Mouse (Mus musculus) liver (tissue): ENCODE data around the gene Vwa2.

Experiments
- DNase-seq: peaks from one replicate; pipeline ENCODE4 v3.0.0-alpha.2; 2020; ENCODE audit warnings: mixed read lengths

Gene Vwa2

DNA sequence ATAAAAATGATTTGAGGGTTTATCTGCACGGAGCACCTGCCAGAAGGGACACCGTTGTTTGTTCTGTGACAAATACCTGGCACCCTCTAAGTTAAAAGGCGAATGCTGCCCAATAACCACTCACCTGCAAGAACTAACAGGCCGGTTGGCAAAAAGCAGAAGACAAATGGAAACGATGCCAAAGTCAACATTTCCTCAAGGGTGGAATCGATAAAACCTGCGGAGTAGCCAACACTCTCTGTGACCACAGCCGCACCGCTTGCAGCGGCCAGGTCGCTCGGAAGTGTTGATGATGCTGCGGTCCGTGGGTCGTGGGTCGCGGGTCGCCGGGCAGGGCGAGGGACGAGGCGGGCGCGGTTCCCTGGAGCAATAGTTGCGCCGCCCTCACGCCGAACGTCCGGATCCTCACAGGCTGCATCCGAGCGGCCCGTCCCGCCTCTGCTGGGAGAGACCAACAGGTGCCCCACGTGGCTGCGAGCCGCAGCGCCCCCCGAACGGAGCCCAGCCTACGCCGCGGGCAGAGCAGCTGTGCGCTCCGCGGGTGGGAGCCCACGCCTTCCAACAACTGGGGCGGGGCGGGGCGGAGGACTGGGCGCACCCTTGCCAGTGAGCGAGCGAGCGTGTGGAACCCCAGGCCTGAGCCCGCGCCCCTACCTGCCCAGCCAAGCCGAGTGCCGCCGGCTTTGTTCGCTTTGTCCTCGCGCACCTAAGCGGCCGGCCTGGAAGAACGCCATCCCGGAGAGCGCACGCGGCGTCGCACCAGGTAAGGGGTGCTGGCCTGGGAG lies at the start of gene Vwa2:
Gene Vwa2, plus strand, starts transcription at position 434 of the 785 bp plus-strand sequence.
- peak; percentile 10 for DNase-seq

DNA sequence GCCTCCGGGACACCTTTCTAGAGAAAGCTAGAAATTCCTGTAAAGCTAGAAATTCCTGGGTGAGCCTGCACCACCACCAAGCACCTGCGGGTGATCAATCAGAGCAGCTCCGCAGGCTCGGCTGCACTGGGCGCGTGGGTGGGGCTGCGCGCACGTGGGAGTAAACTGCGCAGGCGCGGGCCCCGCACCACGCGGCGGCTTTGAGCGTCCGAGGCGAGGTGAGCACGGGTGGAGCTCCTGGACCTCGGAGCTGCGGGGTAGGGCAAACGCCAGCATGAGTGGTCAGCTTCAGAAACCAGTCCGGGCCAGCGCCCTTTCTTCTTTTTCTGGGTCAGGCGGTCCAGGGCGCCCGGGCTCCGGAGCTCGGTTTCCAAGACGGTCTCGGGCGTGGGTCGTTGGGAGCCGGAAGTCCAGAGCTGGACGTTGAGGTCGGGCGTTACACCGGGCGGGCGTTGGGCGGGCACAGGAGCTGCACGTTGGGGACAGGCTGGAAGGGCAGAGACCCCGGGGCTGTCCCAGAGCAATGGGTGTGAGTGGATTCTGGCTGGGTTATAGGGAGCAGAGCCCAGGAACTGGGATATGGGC lies 47.9 kb upstream of the Vwa2 start, which contains the start of gene Tdrd1:
Gene Tdrd1, plus strand, starts transcription at position 163 of the 585 bp plus-strand sequence.
- no peak for DNase-seq

DNA sequence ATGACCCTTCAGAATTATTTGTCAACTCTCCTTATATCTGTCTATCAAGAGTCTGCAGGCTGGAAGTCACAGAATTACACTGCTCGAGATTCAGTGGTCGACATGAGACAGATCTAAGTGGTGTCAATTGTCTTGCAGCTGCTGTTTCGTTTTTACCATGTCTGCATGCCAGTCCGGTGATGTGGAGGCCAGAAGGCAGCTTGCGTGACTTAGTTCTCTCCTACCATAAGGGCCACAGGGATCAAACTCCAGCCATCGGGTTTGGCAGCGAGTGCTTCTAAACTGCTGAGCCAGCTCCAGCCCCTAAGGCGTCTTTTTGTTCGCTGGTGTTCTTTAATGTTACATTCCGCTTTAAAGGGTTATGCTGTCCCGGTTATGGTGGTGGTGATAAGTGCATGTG lies 45.7 kb upstream of the Vwa2 start:
- no peak for DNase-seq

DNA sequence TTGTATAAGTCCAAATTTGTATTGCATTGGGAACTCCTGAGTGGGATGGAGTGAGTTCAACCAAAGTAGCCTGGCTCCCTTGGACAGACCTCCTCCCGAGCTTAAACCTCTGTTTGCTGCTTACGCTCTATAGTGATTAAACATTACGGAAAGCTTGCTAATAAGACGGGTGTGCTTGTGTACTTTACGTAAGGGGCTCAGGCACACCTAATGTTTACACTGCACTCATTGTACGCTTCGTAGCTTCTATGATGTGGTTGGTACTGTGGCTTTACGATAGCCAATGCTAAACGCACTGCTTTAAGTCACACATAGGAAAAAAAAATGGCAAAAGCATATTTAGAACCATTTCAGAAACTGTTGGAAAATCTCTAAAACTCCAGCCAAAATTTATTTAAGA lies 44.8 kb upstream of the Vwa2 start:
- no peak for DNase-seq

DNA sequence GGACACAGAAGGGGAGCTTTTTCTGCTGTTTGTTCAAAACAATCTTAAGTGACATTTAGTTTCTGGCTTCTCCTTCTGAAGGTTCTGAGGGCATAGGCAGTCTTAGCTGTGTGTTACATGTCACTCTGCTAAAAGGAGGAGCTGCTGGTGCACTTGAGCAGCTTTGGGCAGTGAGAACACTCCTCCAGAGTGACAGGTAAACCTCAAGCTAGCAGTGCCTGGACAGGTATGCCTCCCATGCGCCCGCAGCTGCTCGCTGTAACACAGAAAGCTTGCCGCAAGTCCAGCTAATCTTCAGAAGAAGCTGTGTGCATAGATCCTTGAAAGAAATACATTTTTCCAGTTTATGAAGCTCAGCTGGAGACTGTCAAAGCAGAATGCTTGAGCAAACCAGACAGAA lies 43.9 kb upstream of the Vwa2 start:
- DNase-seq, result no peak

DNA sequence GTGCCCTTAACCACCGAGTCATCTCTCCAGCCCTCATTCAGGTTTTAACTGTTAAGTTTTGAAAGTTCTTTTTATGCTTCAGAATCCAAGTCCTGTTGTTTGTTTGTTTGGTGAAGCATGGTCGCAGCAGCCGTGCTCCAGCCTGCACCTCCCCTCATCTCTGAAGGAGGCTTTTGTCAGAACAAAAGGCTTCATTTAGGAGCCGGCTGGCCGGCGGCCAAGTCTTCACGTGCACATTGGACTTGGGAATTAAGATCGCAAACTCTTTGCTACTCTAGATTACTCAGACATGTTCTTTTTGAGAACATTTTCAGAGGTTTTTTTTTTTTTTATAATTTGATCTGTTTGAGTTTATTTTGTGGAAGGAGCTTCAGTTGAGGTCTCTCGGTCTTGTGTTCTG lies 38.7 kb upstream of the Vwa2 start:
- no peak for DNase-seq

DNA sequence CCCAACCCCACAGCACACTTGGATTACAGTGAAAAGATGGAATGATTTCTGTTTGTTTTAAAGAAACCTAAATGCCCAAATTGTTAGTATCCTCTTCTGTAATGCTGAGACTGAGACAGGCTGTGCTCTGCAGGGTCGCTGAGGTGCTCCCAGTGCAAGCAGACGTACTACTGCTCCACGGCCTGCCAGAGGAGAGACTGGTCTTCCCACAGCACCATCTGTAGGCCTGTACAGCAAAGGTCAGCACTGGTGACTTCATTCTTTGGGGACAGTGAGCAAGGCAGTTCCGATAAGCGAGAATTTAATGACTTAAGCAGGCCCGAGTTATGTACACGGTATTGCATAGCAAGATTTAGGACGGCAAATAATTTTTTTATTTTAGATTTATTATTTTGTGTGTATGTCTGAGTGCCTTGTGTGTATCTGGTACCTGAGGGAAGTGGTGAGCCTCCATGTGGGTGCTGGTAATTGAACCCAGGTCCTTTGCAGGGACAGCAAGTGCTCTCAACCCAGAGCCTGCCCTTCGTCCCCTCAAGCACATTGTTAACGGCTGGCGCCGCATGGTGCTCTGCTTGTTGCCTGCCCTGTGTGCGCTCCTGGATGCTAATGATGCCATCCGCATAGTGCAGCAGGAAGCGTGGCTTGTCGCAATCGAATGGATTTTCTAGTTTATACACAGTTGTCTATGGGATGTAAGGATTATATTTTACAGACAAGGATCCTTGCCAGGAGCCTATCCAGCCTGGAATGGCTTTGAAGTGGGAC lies 34.9 kb upstream of the Vwa2 start:
- DNase-seq, result no peak

DNA sequence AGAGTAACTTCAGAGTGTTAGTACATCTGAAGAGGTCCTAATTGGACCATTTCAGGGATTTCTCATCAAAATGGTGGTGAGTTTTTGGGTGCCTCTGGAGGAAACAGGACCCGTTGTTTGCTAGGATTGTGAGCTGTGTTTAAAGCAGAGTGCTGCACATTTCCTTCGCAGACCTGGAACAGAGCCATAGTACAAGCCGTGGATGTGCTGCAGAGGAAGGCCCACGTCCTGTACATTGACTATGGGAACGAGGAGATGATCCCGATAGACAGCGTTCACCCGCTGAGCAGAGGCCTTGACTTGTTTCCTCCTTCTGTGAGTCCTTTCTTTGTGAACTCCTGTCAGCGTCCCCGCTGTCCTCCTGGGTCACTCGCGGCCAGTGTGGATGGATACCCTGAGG lies 31.1 kb upstream of the Vwa2 start:
- DNase-seq, result no peak

DNA sequence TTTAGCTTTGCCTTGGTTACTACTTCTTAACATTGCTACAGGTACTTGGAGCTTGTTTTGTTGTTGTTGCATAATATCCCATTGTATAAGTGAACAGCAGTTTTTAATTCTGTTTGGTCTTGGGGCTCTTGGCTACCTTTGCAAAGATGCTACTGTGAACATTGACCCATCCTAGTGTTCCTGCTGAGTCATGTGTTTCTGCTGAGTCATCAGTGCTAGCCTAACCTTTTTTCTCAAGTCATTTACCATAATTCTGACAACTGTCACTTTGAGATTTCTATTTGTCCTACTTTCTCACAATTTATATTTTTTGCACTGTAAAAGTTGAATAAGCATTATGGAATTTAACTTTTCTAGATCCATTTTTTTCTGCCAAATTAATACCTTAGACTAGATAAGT lies 21.5 kb upstream of the Vwa2 start:
- DNase-seq, result no peak

DNA sequence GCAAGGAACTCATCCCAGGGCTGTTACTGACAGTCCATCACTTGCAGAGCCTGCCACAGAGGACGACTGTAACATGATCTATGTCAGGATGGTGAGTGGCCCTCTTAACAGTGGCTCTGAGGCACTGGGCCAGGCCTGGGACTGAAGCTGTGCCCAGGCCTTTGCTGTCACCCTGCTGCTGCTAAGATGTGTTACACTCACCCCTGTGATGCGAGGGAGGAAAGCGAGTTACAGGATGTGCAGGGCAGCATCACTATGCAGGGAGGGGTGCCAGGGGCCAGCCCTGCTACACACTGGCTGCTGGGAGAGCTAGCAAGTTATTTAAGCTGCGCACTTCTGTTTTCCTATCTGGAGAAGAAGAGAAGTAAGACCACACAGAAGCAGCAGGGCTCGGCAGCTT lies 17.6 kb upstream of the Vwa2 start:
- no peak for DNase-seq

DNA sequence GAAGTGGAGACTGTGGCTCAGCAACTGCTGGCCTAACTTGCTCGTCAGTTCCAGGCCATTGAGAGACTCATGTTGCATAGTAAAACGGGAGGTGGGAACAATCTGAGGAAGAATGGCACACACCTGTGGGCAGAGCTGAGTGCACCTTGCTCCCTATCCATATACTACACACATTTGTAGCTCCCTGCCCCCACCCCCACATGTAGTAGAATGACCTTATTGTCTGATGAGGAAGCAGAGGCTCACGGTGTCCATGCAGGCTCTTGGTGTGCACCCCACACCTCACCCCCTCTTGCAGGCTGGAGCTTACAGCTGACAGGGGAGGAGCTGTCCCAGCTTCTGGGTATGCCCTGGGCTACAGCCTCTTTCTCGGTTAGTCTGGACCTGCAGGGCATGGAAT lies 6.3 kb upstream of the Vwa2 start:
- DNase-seq, result no peak

DNA sequence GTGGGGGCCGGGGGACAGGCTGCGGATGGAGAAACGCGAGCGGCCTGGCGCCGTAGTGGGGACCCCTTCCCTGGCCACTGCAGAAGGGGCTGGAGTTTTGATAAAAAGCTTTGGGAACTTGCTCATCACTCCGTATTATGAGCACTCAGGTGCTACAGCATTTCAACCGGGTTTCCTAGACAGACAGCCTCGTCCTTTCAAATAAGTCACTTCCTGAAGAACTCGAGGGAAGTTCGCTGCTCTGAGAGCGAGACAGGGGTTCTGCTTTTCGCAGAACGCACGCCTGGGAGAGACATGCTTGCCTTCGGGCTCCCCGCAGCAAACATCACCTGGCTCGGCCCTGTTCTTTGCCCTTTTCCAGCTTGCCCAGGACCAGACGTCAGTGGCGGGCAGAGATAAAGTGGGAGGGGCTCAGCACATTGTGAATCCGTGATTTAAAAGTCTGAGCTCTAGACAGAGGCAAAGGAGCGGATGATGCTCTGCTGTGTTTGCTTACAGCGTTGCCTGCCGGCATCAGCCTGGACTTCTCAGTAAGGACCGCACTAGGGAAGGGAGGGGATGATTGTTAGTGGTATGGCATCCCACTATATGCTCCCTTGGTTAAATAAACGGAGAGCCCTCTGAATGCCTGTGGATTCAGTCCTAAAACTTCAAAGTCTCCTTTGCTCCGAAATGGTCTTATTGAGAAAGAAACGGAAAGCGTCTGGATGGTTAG lies 709 bp downstream of the Vwa2 start:
- no peak for DNase-seq

DNA sequence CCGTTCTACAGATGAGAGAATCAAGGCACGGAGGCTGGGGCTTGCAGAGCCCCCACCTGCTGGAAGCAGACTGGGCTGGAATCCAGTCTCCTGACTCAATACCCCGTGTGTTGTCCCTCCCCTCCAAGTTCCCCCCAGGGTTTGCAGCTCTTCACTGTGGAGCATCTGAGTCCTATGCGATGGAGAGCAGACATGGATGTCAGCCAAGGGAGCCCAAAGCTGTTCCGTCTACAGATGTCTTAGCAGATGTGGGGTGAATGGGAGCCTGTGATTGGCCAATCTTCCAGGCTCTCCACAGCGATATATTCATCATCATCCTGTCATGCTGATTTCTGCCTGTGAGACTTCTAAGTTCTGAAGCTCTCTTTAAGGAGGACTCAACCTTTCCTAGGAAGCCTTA lies 3.3 kb downstream of the Vwa2 start:
- no peak for DNase-seq

DNA sequence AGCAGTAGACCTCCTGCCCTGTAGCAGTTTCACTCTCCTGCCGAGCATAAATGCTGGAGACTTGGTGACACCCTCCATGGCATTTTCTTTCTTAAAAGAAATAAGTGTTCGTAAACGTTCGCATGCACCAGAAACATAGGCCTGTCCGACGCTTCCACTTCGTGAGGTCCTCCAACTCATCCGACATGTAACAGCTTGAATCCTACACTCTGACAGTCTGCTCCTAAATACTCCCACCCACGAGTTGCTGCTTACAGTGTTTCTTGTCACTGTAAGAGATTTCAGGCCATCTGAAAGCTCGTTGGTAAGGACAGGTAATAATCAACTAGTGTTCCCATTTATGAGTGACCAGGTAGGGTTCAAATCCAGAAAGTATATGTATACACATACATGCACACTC lies 13.8 kb downstream of the Vwa2 start:
- DNase-seq, result no peak

DNA sequence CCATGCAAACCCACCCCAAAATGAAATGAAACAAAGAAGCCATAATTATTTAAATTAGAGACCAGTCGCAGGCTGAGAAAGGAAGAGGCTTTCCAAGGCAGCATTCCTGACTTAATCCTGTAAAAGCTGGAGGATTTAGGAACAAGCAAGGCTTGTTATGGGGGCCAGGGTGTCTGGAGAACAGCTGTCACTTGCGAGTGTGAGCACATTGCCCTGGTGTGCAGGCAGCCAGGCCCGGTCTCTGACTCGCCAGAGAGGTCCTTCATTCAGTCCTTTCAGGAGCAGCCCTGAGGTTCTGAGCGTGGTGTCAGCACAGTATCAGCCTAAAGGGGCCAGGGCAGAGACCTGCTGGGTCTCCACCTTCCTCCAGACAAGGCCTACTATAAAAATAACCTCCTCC lies 14.6 kb downstream of the Vwa2 start:
- DNase-seq, result no peak

DNA sequence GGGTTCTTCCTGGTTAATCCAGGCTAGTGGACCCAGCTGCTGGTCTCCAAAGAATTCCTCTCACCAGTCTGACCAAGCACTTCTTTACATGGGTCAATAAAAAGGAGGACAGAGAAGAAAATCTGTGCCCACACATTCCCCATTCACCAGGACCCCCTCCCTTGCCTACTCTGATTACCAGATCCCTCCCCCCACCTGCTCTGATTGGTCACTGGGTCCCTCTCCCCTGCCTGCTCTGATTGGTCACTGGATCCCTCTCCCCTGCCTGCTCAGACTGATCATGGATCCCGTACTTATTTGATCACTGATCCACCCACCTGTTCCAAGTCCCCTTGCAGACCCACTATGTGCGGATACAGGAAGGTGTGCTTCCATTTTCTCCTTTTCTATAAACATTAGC lies 17.4 kb downstream of the Vwa2 start:
- DNase-seq, result no peak

DNA sequence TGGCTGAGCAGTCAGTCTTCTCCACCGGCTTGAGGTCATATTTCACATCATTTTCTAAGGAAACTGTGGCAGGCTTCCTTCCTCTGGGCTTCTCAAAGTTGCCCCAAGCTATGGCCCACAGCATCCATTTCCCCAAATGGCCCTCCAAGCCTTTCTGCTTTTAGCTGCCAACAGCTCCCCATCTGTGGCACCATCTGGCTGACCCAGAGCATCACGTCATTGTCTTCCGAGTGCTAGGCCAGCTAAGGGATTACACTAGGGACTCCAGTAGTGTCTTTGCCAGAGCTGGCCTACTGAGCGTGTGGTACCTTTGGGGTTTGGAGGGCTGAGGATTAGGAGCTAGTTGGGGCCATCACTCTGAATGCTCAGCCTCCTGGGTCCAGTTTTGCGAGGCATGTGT lies 18.5 kb downstream of the Vwa2 start:
- no peak for DNase-seq

DNA sequence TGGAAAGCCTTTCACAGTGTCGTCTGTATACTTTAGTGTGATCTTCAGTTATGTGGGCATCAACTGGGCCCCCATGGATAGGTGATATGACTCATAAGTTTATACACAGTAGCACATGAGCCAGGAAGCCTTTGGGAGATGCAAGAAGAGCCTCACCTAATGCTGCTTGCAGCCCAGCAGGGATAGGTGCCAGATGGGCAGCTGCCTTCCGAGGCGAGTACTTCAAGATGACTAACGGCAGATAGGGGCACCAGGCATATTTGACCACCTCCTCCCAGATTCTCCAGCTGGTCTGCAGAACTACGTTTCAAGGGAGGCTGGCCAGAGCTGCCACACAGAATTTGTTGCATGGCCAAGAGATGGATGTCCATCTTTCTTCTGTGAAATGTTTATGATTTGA lies 19.3 kb downstream of the Vwa2 start:
- DNase-seq, result no peak

DNA sequence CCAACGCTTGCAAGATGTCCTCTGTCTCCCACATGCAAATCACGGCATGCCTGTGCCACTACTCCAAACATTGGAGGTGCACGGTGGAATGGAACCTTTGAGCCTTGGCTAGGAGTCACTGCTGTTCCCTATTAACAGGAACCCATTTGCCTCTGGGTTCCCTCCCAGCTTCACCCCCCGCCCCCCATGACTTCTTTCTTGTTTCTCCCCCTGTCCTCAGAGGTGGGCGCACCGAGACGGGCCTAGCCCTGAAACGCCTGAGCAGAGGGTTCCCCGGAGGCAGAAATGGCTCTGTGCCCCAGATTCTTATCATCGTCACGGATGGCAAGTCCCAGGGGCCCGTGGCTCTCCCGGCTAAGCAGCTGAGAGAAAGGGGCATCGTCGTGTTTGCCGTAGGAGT lies 23.6 kb downstream of the Vwa2 start:
- DNase-seq, result no peak

DNA sequence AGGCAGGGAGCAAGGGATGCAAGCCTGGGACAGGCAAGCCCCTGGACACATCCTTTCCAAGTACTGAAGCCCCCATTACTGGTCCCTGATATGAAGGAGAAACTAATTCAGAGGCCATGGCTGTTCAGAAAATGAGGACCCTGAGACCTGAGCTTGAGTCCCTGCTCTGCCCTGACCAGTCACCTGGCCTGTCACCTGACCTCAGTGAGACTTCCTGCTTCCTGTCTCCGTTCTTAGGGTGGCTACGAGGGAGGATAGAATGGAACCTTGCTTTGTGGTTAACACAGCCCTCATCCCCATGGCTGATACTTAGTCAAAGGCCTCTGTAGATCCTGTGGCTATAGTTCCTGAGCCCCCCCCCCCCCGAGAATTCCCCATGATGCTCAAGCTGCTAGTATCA lies 30.0 kb downstream of the Vwa2 start:
- no peak for DNase-seq

DNA sequence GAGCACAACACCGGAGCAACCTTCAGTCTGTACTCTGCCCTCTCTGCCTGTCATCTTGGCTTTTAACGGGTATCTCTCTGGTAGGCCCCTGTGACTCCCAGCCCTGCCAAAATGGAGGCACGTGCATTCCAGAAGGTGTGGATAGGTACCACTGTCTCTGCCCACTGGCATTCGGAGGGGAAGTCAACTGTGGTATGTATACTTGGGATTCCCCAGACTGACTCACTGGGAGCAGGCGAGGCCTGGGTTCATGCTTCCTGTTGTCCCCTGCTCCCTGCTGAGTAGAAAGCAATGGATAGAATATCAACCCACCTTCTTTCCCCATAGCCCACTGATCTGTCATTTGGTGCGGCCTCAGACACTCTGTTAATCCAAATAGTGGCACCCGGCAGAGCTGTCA lies 31.3 kb downstream of the Vwa2 start:
- no peak for DNase-seq

DNA sequence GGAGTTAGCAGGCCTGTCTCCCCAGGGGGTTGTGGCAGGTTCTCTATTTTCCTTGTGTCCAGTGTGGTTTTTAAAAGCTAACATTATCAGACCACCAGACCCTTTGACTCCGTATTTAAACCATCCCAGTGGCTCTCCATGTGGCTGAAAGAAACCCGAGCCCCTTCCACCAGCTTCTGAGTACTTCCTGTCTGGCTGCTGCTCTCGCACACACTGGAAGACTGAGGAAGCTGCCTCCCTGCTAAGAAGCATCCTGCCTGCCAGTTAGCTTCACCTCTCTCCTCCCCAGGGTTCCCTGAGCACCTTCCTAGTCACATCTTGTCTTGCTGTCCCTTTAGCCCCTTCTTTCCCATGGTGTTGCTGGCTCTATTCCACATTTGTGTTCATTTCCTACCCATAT lies 33.8 kb downstream of the Vwa2 start:
- no peak for DNase-seq

DNA sequence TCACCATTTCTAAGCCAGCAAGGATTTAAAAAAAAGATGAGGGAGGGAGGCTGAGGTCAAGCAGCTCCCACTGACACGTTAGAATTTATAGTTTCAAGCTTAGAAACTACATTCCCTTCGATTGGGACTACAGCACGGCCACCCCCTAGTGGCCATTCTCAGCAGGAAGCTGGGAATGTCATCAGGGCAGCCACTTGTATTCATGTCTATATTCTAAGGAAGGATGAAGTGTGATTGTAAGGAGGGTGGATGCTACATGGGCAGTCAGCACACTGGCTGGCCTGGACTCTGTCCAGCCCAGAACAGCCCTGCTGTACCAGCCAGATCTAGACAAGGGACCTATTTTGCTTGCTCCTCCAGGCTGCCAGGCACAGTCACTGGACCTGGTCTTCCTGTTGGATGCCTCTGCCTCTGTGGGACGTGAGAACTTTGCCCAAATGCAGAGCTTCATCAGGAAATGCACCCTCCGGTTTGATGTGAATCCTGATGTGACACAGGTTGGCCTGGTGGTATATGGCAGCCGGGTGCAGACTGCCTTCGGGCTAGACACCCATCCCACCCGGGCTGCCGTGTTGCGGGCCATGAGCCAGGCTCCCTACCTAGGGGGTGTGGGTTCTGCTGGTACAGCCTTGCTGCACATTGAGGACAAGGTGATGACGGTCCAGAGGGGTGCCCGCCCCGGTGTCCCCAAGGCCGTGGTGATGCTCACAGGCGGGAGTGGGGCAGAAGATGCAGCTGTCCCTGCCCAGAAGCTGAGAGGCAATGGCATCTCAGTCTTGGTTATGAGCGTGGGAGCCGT lies 34.6 kb downstream of the Vwa2 start:
- peak; percentile 41 for DNase-seq
